Mouse (Mus musculus) cerebellum, adult 18-20 months (tissue): ENCODE measurements at regions not wholly inside any gene's neighbourhood (a gene's known extent, or its start where the extent isn't known, plus 50 kb on each side); places are given as distances from the start of the nearest gene placed in this dataset.

Experiments used
- DNase-seq, 2 experiments: peaks; one replicate each; pipeline ENCODE4 v3.0.0; 2021

- no peak for DNase-seq
Measured at GRCm38 (mm10) chr5:49644606-49645005, 119.9 kb upstream of the Kcnip4 start.

DNA sequence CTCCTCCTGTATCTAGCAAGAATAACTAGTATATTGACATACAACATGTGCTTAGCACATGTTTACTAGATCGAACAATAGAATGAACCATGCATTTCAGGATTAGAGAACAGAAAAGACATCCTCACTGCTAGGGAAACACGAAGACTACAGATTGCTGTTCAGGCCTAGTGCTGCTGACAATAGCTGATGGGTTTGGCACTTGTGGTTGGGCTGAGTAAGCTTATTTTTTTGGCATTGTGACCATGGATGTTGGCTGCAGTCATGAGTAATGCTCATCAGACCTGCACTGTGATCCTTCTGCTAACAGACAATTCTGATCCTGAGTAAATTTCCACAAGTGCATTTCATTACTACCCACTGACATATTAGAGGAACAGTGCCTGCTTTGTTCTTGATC lies 117.7 kb upstream of the Kcnip4 start:
- peak; percentile 79 to 86 for DNase-seq

- DNase-seq, result no peak
Measured at GRCm38 (mm10) chr5:49641206-49641830, 116.6 kb upstream of the Kcnip4 start.

DNA sequence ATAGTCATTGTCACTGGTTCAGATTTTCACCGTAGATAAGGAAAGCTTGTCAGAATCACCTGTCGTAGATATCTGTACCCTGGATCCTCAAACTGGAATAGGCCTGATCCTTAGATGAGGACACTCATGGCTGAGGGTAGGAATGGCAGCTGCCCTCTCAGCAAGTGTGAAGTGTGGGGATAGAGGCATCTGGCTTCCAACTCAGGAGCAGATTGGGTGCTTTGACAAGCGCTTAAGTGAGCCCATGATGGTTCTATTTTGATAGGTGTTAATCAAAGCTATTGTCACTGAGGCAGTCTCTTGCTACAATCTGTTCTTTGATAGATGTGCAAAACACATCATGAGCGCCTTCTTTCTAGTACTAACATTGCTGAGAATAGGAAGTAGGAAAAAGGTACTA lies 114.9 kb upstream of the Kcnip4 start:
- peak in 1 of 2 experiments; percentile 32 for DNase-seq

DNA sequence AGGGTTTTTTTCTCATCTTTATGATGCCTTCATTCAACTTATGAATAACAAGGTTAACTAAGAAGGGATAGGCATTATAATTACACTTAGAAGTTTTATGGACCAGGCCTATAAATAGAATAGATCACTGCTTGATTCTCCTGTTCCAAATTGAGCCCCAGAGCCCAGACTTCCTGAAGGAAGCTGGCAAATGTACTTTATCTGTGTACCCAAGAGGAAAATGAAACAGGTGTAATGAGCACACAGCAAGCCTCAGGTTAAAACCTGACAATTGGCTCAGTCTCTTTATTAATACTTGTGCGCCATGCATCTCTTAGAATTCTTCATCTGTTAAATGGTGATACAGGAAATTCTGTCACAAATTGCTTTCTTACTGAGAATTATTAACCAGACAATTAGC lies 95.4 kb upstream of the Kcnip4 start:
- DNase-seq, result peak in 1 of 2 experiments; percentile 22

GRCm38 (mm10) chr5:49606761-49607160 lies 82.1 kb upstream of the Kcnip4 start:
- no peak for DNase-seq

DNA sequence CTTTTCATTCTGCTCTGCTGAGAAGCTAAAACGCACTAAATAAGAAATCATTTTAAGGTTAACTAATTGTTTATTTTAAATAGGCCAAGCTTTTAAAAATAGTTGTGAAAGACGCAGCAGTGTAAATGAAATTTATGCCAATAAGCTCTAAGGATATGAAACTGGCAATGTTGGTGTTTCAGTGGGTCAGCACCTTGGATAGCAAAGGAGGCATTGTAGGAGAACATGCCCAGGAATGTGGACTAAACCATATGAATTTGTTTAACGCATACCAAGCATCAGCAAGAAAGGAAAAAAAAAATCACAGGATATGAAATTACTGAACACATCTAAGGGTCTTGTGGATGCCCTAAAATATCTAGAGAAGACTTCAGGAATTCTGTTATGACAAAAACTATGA lies 56.1 kb upstream of the Kcnip4 start:
- DNase-seq, result no peak

DNA sequence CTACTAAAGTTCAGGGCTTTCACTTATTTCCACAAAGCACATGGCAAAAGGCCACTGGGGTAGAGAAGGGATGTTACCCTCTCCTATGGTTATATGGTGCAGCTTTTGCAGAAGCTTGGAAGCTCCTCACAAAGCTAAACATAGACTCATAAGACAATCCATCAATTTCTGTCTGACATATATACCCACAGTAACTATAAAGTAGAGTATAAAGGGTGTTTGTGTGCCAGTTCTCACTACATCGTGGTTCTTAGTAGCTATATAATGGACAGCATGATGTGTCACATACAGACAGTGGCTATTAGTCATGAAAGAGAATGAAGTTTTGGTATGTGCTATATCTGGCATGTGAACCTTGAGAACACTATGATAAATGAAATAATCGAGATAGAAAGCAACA lies 51.2 kb upstream of the Kcnip4 start:
- no peak for DNase-seq
